Mouse (Mus musculus): ENCODE results near the gene Gapvd1.
"Not testable (repeated sequence)": the region's sequence is repeated elsewhere in the genome, so short reads cannot be mapped to it uniquely, and the experiment has no call there.

The Gapvd1 gene

GRCm38 (mm10) chr2:34754551-34755358 lies at the start of gene Gapvd1:
Gene Gapvd1, minus strand, starts transcription at chr2:34755232.
- DNase-seq, result peak; percentile 34

DNA sequence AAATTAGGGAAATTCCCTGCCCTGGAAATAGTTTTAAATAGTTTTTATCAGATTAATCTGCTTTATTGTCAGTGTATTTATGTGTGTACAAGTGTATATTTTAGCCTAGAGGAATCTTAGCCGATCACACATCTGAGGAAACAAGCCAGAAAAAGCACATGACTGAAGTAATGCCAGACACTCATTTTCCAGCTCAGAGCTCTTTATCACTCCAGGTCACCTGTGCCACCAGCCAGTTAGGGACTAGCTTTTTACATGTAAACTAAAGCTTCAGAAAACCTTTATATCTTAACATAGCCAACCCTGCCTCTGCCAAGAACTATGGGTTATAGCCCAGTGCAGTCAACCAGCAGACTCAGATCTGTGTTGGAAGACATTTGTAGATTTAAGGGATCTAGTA lies 49.8 kb upstream of the Gapvd1 start:
- no peak for DNase-seq

- no peak for DNase-seq
Observed at GRCm38 (mm10) chr2:34804172-34804571, 49.1 kb upstream of the Gapvd1 start.

- DNase-seq, result no peak
Observed at GRCm38 (mm10) chr2:34803746-34804145, 48.7 kb upstream of the Gapvd1 start.

GRCm38 (mm10) chr2:34802565-34803245 lies 47.7 kb upstream of the Gapvd1 start:
- DNase-seq, result peak; percentile 43

- peak; percentile 97 for DNase-seq
Observed at GRCm38 (mm10) chr2:34801516-34802482, 46.8 kb upstream of the Gapvd1 start.

DNA sequence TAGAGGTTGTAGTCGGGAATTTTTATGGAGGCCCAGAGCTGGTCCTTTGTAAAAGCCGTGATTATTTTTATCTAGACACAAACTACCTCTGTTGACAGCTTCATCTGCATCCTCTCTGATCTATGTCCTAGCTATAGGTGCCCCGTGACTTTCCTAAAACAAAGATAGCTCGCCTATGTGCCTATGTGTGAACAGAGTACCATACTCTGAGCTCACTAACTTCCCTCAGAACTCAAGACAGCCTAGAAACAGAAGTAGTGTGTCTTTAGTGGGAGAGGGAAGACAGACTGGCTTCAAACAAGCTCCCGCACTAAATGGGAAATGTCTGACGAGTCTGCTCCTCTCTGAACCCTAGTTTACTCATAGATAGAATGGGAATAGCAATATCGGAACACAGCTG lies 45.3 kb upstream of the Gapvd1 start:
- no peak for DNase-seq

DNA sequence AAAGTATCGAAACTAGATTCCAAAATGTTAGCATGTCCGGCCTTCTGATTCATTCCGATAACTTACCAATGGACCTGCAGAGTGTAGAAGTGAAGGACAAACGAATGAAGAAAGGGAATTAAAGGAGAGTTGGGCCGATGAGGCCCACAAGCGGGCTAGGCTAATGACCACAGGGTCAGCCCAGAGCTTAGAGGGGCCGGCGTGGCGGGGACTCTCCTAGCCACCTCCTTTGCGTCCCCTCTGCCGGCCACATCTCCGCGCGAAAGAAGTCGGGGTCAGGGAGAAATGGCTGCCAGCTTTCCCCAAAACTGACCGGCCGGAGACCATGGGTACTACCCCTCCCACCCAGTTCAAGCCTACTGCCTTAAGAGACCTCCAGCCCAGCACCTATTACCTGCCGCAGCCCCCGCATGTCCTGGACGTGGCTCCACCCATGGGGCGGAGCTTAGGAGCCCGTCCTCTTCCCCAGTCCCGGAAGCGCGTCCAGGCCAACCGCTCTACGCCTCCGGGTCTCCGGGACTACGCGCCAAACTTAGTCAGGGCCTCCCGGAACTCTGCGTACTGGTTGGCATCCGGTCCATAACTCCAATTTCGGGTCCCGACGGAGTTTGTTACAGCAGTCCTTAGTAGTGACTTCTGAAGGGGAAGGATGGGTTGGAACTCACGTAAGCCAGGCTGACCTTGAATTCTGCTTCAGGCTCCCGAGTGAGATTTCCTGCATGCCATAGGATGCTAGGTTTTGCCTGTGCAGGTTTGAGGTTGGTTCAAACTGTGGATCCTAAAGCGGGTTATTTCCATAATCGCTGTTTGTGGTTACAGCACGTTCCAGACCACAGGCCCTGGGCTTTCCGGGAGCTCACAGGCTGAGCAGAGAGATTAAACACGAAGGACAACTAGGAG lies 44.6 kb upstream of the Gapvd1 start, which contains the start of gene Rabepk:
Rabepk (minus strand) TSS at position 556 of the 900 bp plus-strand sequence.
- DNase-seq, result peak; percentile 78

DNA sequence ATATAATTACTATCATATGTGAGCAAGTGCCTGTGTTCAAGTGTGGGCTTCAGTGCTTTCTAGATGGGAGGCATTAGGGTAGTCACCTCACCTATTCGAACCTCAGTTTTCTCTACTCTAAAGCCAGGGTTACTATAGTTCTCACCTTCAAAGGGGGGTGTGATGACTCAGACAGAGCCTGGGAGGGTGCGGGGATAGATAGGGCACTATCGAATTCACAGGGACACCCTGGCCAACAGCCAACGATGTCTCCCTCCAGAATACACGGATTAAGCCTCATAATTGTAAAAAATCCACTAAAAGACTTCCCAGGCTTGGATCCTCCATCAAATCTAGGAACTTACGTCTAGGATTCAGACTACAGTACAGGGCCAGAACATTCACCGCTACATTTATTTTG lies 40.4 kb upstream of the Gapvd1 start:
- DNase-seq, result no peak

- DNase-seq, result no peak
Observed at GRCm38 (mm10) chr2:34794511-34794910, 39.5 kb upstream of the Gapvd1 start.

- not testable (repeated sequence) for DNase-seq
Observed at GRCm38 (mm10) chr2:34792543-34792942, 37.5 kb upstream of the Gapvd1 start.

- DNase-seq, result no peak
Observed at GRCm38 (mm10) chr2:34790282-34790681, 35.2 kb upstream of the Gapvd1 start.

DNA sequence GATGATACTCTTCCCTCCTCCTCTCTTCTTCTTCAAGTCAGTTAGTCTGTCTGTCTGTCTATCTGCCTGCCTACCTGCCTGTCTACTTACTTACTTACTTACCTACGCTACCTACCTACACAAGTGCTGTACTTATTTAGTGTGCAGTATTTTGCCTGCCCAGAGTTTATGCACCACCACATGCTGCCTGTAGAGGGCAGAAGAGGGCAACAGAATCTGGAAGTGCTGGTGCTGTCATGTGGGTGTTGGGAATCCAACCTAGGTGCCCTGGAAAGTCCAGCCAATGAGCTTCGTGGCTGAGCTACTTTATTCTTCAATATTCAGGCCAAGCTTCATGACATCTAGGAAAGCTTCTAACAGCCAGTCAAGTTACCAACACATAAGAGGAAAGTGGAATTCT lies 29.1 kb upstream of the Gapvd1 start:
- DNase-seq, result no peak

DNA sequence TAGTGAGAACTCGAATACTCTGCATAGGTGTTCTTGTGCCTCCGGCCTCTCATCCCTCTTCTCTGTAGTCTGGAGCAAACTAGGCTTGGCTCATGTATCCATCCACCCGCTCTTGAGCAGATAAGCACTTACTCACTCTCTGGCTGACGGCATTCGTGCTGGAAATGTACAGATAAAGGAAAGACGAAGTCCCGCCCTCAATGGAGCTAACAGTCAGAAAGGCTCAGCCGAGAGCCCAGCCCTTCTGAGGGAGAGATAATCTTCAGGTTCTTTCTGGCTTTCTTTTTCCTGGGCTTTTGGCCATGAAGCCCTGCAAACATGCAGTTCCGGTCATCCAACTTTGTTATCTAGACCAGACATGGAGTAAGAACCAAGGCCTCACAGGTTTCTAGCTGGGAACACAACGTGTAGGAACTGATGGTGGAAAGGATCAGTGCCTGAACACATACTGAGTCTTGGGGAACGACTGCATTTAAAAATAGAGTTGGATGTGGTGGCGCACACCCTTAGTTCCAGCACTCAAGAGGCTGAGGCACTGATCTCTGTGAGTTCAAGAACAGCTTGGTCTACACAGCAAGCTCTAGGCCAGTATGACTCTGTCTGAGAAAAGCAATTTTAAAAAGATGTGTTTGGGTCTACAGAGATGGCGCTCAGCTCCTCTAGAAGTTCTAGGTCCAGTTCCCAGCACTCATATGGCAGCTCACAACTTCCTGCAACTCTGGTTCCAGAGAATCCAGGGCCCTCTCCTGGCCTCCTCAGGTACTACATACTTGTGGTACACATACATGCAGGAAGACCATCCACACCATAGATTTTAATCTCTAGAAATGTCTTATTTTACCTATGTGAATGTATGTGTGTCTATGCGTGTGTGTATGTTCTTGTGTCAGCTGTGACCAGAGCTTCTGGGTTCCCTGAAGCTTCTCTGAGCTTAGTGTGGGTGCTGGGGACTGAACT lies 28.3 kb upstream of the Gapvd1 start:
- no peak for DNase-seq

DNA sequence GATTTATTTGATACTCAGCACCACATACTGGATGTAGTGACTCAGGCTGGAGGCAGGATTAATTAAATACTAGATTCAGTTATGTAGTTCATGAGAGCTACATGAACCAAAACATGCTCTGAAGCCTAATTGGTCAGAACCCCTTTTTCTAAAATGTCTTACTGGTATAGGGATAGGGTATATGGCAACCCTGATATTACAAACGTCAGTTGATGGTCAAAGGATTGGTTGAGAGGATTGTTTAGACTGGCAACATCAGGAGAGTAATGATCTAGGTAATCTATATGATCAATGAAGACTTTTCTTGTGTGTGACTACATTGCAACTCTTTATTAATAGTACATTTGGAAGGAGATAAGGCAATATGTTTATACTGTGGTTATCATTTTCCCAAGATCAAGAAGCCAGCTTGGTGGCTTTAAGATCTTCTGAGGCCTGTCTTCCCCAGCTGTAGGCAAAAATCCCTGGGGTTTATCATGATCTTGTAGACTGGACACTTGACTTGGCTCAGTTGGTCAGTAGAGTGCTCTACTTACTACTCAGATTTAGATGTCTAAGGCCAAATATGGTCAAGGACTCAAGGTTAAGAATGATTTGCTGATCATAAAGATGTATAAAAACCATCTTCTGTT lies 22.3 kb upstream of the Gapvd1 start:
- no peak for DNase-seq

DNA sequence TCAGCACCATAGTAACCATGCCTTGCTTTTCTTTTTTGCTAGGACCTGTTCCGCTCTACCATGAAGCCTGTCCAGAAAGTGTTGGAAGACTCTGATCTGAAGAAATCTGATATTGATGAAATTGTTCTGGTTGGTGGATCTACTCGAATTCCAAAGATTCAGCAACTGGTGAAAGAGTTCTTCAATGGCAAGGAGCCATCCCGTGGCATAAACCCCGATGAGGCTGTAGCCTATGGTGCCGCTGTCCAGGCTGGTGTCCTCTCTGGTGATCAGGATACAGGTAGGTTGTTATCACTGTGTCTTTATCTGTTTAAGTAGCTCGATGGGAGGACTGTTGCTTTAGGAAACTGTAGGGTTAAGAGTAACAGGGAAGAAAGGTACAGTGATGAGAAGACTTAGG lies 19.5 kb upstream of the Gapvd1 start:
- no peak for DNase-seq

- DNase-seq, result no peak
Observed at GRCm38 (mm10) chr2:34773673-34774072, 18.6 kb upstream of the Gapvd1 start.

DNA sequence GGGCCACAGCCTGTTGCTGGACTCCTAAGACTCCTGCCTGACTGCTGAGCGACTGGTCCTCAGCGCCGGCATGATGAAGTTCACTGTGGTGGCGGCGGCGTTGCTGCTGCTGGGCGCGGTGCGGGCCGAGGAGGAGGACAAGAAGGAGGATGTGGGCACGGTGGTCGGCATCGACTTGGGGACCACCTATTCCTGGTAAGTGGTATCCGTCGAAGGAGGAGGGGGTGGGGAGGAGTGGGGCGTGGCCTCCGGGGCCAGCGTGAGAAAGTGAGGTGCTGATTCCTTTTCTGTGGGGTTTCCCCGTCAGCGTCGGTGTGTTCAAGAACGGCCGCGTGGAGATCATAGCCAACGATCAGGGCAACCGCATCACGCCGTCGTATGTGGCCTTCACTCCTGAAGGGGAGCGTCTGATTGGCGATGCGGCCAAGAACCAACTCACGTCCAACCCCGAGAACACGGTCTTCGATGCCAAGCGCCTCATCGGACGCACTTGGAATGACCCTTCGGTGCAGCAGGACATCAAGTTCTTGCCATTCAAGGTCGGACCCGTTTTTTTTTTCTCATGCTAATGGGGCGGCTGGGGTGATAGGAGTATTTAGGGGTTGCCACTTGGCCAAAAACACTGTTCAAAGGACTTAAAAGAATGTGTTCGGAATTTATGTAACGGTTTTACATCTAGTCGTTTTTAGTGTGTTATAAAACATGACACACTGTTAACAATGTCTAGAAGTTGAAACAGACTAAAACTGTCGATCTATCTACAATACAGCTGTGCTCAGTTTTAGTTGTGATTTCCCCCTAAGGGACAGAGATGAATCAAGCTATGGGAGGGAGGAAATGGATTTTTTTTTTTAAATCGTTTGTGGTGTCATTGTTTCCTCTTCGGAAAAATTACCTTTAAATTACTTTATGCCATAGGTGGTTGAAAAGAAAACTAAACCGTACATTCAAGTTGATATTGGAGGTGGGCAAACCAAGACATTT lies 17.5 kb upstream of the Gapvd1 start:
- no peak for DNase-seq

Data from cerebellum, adult 11 months (tissue).